Mouse (Mus musculus) olfactory bulb, adult 2 months (tissue): ENCODE measurements around the gene Gm49405.

Source experiments
- CTCF ChIP-seq: fragments of 200-500 bp; IDR thresholded peaks from 2 replicates; pipeline ENCODE4 v1.5.1; 2012; ENCODE audit warnings: low read depth, mild to moderate bottlenecking, low read length, moderate library complexity; ENCODE audit not compliant: insufficient read depth
- POLR2A ChIP-seq: fragments of 200-500 bp; IDR thresholded peaks from 2 replicates; pipeline ENCODE4 v1.6.1; 2012; ENCODE audit warnings: mild to moderate bottlenecking, low read depth, low read length, moderate library complexity; ENCODE audit not compliant: insufficient read depth

DNA sequence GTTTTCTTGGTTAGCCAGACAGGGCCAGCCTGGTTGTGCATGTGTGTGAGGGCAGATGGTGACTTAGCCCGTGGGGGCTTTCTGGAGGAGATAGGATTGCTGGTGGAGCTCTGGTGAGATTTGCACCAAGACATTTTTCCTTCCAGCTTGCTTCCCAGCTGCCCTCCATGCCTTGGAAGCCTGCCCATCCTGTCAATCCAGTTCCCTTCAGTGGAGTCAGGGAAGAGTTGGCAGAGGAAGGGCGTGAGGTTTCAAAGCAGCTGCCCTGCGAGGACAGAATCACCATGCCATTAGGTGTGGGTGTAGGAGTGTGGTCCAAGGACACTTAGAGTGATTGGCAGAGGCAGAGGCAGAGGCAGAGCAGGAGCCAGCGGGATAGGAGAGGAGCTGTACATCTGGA lies 42.0 kb upstream of the Gm49405 start, which contains the start of gene Aldh3b3:
- TF ChIP-seq CTCF (no peak), POLR2A (no peak)
